Mouse (Mus musculus) gastrocnemius, adult 2 months (tissue): ENCODE results near the gene Nmnat1. TPM values are rescaled to one million over a fixed set of nuclear protein-coding genes. Genes with fewer than 3 reads are reported as not detected.

Experiments used
- DNase-seq: peaks from one replicate; pipeline ENCODE4 v3.0.0; 2022
- H3K27ac ChIP-seq: fragments of 200-600 bp; 2 replicates; pipeline ENCODE4 v1.8.1; 2022; ENCODE audit warnings: mild to moderate bottlenecking
- H3K4me3 ChIP-seq: fragments of 200-600 bp; 2 replicates; pipeline ENCODE4 v1.8.1; 2022; ENCODE audit warnings: mild to moderate bottlenecking, moderate library complexity
- CTCF ChIP-seq: fragments of 200-600 bp; IDR thresholded peaks from 2 replicates; pipeline ENCODE4 v1.8.1; 2022; ENCODE audit warnings: antibody characterized with exemption, mild to moderate bottlenecking, moderate library complexity
- intact Hi-C: fragments of 180-260 bp; cut with DNase I; formaldehyde crosslinking; loops from one replicate; pipeline ENCODE4 v1.15.1; 2025
- total RNA-seq, 2 experiments: library from RNA; stranded (reverse); gene quantifications; 2 replicates each; pipeline ENCODE4 v1.2.3; 2021

Gene Nmnat1
- total RNA-seq, 2 experiments from 2014 or later: 30.0 to 32.7 TPM

- no peak for TF ChIP-seq CTCF
- intact Hi-C loops: no loop called here
- H3K27ac ChIP-seq: no peak overlapping the region
These were observed 27.1 kb upstream of the Nmnat1 start for GRCm38 (mm10) chr4:149512072-149512471.

GRCm38 (mm10) chr4:149511221-149511646, 26.2 kb upstream of the Nmnat1 start:
- Histone ChIP-seq H3K4me3 (no peak overlapping the region), H3K27ac (no peak overlapping the region)
- intact Hi-C loops: no loop called here
- no peak for TF ChIP-seq CTCF
- DNase-seq: no peak

More at GRCm38 (mm10) chr4:149512072-149512471, 27.1 kb upstream of the Nmnat1 start:
- H3K4me3 ChIP-seq: no peak overlapping the region
- DNase-seq: no peak

GRCm38 (mm10) chr4:149506904-149507303, 21.9 kb upstream of the Nmnat1 start:
- H3K4me3 ChIP-seq: no peak overlapping the region
- intact Hi-C loops: loop anchor here (5.0 kb wide), 1 partner anchor 35 kb away; no protein-coding TSS in a partner anchor
- no peak for DNase-seq
- H3K27ac ChIP-seq: no peak overlapping the region
- TF ChIP-seq CTCF: no peak

GRCm38 (mm10) chr4:149505261-149505967, 20.4 kb upstream of the Nmnat1 start:
- intact Hi-C loops: loop anchor here (5.0 kb wide), 1 partner anchor 37 kb away; no protein-coding TSS in a partner anchor
- TF ChIP-seq CTCF: no peak
- DNase-seq: no peak
- H3K4me3 ChIP-seq: no peak overlapping the region
- no peak overlapping the region for H3K27ac ChIP-seq

GRCm38 (mm10) chr4:149504858-149505257, 19.9 kb upstream of the Nmnat1 start:
- intact Hi-C loops: loop anchor here (5.0 kb wide), 1 partner anchor 37 kb away; no protein-coding TSS in a partner anchor
- no peak for DNase-seq
- Histone ChIP-seq H3K4me3 (no peak overlapping the region), H3K27ac (no peak overlapping the region)
- TF ChIP-seq CTCF: no peak

GRCm38 (mm10) chr4:149504363-149504762, 19.4 kb upstream of the Nmnat1 start:
- intact Hi-C loops: no loop called here
- DNase-seq: no peak
- Histone ChIP-seq H3K4me3 (no peak overlapping the region), H3K27ac (no peak overlapping the region)
- no peak for TF ChIP-seq CTCF

GRCm38 (mm10) chr4:149499790-149500189, 14.8 kb upstream of the Nmnat1 start:
- DNase-seq: no peak
- intact Hi-C loops: no loop called here
- H3K4me3 ChIP-seq: no peak overlapping the region
- no peak for TF ChIP-seq CTCF
- no peak overlapping the region for H3K27ac ChIP-seq

GRCm38 (mm10) chr4:149498901-149499300, 13.9 kb upstream of the Nmnat1 start:
- no peak for TF ChIP-seq CTCF

GRCm38 (mm10) chr4:149496612-149497011, 11.6 kb upstream of the Nmnat1 start:
- no peak for TF ChIP-seq CTCF
- no peak for DNase-seq
- intact Hi-C loops: no loop called here
- H3K27ac ChIP-seq: no peak overlapping the region
- H3K4me3 ChIP-seq: no peak overlapping the region

More at GRCm38 (mm10) chr4:149498901-149499300, 13.9 kb upstream of the Nmnat1 start:
- Histone ChIP-seq H3K4me3 (no peak overlapping the region), H3K27ac (no peak overlapping the region)
- no peak for DNase-seq
- intact Hi-C loops: no loop called here

- intact Hi-C loops: no loop called here
These were observed 6.1 kb upstream of the Nmnat1 start for GRCm38 (mm10) chr4:149491151-149491550.

GRCm38 (mm10) chr4:149489415-149490240, 4.6 kb upstream of the Nmnat1 start:
- intact Hi-C loops: loop anchor here (5.0 kb wide), 1 partner anchor 37 kb away; the partner anchor contains the start of gene Rbp7
- no peak overlapping the region for H3K4me3 ChIP-seq
- H3K27ac ChIP-seq: no peak overlapping the region
- no peak for DNase-seq
- TF ChIP-seq CTCF: no peak

More at GRCm38 (mm10) chr4:149491151-149491550, 6.1 kb upstream of the Nmnat1 start:
- peak; percentile 42; the same call in 1 of the 2 replicates for TF ChIP-seq CTCF
- Histone ChIP-seq H3K27ac (no peak overlapping the region), H3K4me3 (no peak overlapping the region)
- DNase-seq: no peak

GRCm38 (mm10) chr4:149487729-149488128, 2.7 kb upstream of the Nmnat1 start:
- Histone ChIP-seq H3K4me3 (no peak overlapping the region), H3K27ac (no peak overlapping the region)
- intact Hi-C loops: loop anchor here (2.0 to 5.0 kb wide), 2 partner anchors 35 to 55 kb away; partner anchors contain the start of gene Rbp7
- no peak for DNase-seq
- TF ChIP-seq CTCF: no peak

- intact Hi-C loops: loop anchor here (2.0 to 5.0 kb wide), 2 partner anchors 34 to 57 kb away; partner anchors contain the start of gene Rbp7
- DNase-seq: no peak
- TF ChIP-seq CTCF: peak; percentile 55
- peak overlapping the region; percentile 86 for H3K4me3 ChIP-seq
- H3K27ac ChIP-seq: peak overlapping the region; percentile 97
These were observed 814 bp upstream of the Nmnat1 start for GRCm38 (mm10) chr4:149485825-149486206.
